Mouse (Mus musculus) mouse embryonic stem cell (cell line): Measurements from ENCODE around the gene Wwox.

Source experiments
- in situ Hi-C, 2 experiments: fragments of 300-500 bp; cut with MboI; formaldehyde crosslinking; loops; 1 replicate in 1 of 2; 3 replicates in 1 of 2; pipeline ENCODE4 v1.14.3; 2019 to 2020; ENCODE audit warnings: low sequenced_read_pairs in 2 of 2, low pct_unique_long_range_greater_than_20kb in 1 of 2, mixed read lengths in 1 of 2; ENCODE audit not compliant: unreplicated experiment in 1 of 2

Wwox gene

DNA sequence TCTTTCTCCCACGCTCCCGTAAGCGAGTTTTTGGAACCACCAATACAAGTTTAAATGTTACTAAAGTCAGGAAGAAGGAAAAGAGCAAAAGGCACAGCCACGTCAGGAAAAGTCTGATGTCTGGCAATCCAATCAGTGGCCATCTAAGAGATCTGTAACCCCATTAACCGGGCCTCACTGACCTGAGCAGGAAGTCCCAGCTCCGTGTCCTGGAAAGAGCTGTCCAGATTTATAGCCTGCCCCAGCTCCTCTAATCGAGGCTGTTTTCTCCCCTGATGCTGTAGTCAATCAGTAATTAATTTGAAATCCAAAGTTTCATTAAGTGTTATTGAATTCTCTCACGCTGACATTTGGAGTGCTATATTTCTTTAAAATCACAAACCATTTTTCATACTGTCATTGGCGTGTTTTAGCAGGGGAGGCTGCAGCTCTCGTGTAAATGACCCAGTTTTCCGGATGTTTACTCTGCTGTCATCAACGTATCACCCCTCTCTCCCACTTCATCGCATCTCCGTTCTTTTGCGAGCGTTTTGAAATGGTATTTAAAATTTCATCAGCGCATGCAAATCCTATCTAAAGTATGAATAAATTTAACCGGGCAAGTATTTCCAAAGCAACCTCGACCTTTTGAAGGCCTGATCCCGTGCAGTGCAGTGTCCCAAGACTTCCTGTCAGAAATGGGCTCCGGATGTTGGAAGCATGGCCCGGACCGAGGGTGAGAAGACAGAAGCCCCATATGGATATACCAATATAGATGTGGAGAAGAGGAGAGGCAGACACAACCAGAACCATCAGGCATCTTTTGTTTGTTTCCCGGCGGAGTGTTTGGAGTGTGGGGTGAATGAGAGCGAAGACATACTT lies 72.8 kb downstream of the Wwox start:
- in situ Hi-C loops: no loop called here

DNA sequence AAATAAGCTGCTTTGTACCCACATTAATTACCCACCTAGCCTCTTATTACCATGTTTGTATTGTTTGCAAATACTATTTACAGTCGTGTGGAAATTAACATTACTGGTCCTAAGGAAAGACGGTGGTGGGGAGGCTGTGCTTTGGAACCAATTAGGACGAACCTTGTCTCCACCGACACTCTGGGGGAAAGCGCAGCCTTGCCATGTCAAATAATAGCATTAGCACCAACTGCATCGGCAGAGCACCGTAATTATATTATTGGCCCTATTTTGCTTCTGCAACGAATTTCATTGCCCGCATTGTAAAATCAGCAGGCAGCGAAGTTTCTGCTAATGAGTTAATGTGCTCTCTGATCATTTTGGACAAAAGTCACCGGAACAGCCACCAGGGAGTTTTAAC lies 75.2 kb downstream of the Wwox start:
- in situ Hi-C loops: no loop called here

DNA sequence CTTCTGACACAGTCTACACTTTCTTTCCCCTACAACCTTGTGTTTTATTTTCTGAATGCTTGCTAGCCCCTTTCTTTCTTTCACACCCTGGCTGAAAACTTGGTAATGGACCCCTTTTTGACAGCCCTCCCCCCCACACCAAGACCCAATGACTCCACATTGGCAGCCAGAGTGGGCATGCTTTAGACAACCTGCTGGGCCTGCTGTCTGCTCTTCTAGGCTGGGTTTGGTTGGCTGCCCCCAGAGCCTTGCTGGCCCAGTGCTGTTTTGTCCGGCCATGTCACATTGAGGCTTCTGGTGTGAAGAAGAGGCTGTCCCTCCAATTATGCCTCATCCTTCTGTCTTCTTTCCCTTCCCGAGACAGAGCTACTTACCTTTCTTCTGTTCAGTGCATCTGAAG lies 83.6 kb downstream of the Wwox start:
- in situ Hi-C loops: no loop called here

DNA sequence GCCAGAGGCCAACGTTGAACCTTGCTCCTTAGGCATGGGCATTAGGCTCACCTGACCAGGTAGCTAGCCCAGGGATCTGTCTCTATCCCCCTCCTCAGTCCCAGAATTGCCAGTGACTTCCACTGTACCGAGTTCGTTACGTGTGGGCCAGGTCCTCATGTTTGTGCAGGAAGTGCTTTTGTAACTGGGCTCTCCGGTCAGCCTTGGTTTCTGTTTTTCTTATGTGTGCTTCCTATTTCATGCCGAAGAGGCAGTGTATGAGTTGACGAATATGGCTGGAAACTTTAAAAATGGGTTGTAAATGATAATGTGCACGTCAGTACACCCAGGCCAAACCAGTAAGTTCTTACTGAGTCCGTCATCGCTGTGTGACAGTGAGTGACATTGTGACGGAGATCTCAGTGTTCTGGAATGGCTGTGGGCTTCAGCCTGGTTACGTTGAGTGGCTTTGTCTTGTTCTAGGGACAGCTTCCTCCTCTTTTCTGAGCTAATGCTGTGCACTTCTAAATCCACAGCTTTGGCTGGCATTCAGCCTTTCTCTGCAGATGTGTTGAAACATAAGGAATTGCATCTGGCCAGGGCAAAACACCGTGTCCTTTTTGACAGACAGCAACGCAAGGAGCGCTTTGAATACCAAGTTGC lies 87.3 kb downstream of the Wwox start:
- in situ Hi-C loops: no loop called here

DNA sequence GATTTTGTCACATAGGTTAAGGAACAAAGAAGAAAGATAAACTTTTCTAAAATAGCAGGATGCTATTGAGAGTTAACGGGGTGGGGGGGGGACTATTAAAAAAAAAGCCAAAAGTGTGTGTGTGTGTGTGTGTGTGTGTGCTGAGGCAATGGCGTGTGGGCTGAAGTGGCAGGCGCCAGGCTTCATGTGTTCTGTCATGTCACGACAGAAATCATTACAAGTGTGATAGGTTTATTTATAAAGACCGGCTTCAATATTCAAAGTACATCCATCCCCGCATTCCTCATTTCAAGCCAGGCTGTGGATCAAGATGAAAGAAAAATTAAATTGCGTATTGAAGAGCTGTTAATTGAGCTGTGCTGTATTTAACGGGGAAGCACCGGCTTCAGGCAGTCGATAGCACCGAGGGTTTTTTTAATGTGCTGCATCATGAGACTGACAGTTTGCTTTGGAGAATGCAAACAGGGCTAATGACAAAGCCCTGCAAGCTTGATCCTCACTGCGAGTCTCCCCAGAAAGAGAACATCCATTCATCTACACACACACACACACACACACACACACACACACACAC lies 88.3 kb downstream of the Wwox start:
- in situ Hi-C loops: no loop called here

DNA sequence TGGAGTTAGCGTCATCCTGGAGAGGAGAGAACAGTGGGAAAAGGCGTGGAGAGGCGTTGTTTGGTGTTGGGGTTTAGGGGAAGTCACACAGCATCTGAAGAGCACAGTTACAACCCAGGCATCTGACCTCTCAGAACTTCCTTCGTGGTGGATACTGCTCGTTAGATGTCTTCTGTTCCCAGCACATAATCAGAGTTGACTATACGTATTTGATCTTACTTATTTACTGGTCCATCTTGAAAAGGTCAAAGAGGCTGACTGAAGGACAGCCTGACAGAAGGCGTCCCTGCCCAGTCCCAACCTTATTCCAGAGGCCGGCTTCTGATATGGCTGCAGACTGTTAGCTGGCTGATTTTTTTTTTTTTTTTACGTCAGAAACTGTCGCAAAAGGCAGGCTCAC lies 90.1 kb downstream of the Wwox start:
- in situ Hi-C loops: no loop called here

DNA sequence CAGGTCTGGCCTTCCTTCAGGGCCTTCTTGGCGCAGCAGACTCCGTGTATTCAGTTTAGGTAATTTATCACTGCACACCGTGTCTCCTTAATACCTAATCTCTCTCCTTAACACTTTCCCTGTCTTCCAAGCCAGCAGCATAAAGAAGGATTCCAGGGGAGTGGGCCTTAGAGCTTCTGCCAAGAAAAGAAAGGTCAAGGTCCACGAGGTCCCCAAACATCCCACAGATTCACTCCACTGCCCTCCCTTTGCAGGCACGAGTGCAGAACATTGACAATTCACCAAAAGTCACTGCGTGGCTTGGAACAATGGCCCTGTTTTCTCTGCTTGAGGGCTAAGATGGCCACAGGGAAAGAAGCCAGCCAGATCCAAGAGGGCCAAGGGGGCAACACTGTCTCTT lies 96.7 kb downstream of the Wwox start:
- in situ Hi-C loops: no loop called here

DNA sequence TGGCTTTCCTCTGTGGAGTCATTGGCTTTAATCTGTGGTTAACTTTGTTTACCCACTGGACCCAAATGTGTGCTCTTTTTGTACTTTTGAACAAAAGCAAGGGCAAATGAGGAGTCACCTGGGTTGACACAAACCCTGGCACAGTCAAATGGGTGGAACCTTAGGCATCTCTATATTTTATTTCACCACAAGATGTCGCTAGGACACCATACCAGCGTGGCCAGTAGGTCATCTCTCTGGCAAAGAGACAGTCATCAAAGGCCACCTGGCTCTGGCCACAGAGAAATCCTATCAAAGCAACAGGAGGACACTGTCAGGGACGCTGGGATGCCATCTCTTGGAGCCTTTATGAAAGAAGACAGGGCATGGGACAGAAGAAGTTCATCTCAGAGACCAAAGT lies 101.7 kb downstream of the Wwox start:
- in situ Hi-C loops: no loop called here

DNA sequence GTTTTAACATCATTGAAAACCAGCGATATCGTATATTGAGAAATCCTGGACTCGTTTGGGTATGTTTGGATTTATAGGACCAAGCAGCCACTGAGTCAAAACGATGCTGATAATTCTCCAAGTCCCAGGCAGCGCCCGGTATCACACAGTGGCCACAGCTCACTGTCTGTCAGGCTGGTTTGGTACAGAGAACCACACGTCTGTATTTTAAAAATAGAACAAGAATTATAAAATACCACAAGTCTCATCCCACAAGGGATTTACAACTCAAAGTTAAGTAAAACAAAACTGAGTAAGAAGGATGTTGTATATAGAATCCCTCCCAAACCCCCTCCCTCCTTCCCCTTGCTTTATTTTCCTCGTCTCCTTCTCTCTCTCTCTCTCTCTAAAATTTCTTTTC lies 108.9 kb downstream of the Wwox start:
- in situ Hi-C loops: no loop called here

DNA sequence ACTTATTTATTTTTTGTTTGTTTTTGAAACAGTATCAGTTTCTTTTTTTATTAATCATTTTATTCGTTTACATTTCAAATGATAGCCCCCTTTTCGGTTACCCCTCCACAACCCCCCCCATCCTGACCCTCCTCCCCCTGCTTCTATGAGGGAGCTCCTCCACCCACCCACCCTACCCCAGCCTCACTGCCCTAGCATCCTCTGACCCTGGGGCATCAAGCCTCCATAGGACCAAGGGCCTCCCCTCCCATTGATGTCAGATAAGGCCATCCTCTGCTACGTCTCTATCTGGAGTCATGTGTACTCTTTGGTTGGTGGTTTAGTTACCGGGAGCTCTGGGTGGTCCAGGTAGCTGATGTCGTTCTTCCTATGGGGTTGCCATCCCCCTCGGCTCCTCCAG lies 109.4 kb downstream of the Wwox start:
- in situ Hi-C loops: no loop called here

DNA sequence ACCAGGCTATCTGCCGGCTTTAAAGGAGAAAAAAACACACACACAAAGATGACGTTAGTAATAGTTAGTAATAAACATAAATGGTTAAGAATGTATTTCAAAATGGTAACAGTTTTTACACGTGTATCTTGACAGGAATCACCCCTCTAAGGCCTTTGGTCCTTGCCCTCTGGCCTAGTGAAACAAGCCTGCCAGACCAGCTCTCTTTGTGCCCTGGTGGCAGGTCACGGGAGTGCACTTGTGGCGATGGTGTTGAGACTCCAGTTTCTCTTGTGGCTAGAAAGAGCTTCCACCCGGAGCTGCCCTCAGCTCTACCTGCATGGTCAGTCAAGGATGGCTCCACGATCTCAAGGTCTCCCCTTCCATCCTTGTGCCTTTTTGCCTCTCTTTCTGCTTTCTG lies 110.6 kb downstream of the Wwox start:
- in situ Hi-C loops: no loop called here

DNA sequence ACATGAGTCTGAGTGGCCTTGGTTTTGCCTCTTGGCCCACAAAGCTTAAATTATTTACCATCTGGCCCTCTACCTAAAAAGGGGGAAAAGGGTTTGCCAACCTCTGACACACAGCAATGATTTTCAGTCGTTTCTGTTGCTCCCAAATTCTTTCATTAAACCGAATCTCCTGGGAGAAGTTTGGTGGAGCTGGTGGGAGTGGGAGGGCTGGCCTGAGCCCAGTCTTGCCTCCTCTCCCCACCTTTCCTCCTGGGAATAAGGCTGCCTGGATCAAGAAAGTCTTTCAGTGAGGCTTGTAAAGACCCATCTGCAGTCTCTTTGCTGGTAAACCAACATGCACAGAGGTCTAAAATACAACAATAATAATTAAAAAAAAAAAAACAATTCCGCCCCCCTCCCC lies 113.2 kb downstream of the Wwox start:
- in situ Hi-C loops: no loop called here

DNA sequence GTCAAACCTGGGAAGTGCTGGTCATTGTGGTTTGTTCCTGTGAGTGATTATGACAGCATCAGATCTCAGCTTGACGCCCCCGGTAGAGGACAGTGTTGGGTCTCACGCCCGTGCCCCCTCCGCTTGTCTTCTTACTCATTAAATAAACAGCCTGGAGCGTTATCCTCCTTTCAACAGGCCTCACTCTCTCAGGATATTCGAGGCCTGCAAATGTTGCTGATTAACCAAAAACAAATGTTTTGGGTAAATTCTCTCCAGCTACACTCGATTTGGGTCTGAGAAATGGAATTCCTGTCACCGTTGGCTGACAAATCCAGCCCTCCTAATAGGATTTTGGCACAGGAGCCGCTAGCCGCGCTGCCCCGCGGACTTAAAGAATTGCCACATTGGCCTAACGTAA lies 115.5 kb downstream of the Wwox start:
- in situ Hi-C loops: no loop called here

DNA sequence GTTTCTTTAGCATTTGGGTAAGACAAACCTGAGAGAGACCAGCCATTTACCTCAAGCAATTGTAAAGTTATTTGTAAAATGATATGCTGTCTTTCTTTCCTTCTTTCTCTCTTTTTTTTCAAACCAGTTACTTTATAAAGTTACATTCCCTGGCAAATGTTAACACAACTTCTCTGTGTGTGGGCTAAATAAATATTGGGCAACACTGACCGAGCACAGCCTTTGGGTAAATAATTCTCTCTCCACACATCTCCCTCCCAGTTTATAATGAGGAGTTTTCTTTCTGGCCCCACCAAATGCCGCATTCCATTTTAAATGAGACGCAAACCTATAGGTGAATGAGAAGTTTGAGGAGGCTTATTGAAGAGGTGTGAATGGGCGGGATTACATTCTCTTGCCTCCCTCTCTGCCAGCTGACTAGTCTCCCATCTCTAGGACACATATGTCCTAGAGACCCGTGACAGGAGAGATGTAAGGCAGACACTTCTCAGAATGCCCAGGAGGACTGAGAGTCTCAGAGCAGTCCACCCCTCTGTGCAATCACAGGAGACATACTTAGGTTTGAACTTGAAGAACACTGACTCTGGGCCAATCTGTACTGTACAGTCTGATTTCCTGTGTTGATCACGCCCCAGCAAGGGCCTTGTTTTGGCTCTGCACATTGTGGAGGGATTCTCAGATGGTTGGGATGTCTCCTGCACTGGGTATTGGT lies 116.2 kb downstream of the Wwox start:
- in situ Hi-C loops: no loop called here

DNA sequence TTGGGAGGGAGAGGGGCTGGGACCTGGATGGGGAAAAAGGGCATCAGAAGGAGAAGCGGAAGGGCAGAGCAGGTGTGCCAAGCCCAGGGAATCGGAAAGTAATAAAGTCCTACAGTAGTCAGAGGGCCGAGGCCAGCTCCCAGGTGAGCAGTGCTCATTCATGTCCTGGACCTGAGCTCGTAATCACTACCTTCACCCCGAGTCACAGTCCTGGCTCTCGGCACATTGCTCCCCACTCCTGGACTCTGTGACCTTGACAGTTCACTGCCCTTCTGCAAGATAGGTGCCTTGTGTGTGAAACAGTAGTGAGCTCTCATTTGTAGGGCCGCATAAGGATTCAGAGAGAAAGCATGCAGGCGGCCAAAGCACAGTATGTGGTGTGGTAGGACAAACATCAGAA lies 121.7 kb downstream of the Wwox start:
- in situ Hi-C loops: no loop called here

DNA sequence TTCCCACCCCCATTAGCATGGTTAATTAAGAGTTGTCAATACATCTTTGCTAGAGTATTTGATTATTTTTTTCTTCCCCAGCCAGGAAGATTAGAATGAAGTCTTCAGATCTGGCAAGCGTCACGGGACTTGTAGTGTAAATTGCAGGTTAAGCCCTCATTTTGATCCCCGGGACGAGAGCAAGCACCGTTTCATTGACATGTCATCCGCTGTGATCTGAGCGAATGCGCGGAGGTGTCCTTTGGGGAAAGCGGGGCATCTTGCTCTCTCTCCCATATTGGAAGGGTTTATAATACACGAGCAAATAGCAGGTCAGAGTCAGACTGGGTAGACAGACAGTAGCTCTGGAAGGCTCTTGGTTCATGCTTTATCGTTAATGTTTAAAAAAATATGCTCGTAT lies 123.0 kb downstream of the Wwox start:
- in situ Hi-C loops: no loop called here

DNA sequence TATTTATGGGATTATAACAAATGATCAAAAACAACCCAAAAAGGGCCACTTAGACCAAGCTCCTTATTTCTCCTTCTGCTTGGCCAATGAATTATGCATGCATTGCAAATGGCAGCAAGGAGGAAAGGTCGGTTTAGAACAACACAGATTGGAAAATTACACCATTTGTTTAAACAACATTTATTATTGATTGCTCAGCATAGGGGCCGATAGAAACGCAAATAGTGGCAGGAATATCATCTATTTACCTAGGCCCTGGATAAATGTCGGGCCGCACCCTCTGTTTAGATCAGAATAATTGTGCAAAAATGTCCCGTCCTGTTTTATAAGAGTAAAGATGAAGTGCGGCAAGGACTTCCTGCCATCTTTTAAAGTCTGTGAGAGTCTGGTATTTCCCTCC lies 123.9 kb downstream of the Wwox start:
- in situ Hi-C loops: no loop called here

DNA sequence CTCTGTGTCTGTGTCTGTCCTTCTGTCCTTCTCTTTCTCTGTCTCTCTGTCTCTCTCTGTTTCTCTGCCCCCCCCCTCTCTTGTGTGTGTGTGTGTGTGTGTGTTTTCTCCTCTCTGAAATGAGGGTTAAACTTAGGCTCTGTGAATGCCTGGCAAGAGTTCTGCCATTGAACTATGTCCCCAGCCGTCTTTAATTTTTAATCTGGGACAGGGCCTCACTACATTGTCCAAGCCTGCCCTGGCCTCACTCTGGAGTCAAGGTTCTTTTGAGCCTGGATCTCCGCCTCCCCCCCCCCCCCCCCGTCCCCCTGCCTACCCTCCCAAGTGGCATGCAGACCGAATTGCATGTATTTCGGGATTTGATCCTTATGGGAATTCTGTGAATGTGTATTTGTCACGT lies 124.6 kb downstream of the Wwox start:
- in situ Hi-C loops: no loop called here

DNA sequence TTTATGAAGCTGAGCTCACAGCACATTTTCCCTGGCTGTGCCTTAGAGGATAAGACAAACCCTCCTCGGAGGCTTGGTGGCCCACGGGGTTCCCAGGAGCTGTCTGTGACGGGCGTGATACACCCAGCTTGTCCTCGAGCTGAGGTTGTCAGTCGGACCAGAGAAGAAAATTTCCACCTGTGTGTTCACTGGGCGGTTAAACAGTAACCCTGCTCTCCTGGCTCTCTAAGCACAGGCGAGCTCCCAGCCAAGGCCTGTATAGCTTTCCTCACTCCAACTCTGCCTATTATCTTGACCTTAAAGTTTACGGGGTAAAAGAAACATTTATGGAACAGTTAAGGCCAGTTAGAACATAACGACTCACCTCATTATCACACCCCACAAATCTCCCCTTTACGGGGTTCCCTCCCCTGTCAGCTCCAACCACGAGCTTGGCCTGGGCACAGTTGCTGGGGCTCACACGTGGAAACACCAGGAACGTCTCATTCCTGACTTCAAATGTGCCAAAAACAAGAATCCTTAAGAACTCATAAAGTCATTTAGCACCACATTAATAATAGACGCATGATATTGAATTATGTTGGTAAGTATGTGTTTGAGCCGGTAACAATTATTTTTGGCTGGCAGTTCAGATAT lies 129.2 kb downstream of the Wwox start:
- in situ Hi-C loops: no loop called here
